Mouse (Mus musculus): ENCODE data around the gene Duxf3. TPM values are rescaled to one million over a fixed set of nuclear protein-coding genes. Genes with fewer than 3 reads are reported as not detected.

Gene Duxf3
- polyA plus RNA-seq, 1 experiment, result not detected

- H3K4me3 ChIP-seq (replicated peaks), result no peak overlapping the region
- no peaks in the 10 kb centered on the region for H3K4me1 ChIP-seq (ENCODE audit: control insufficient read depth)
- H3K27me3 ChIP-seq (ENCODE audit: control insufficient read depth), result no peaks in the 10 kb centered on the region
- TF ChIP-seq TAL1 (IDR thresholded peaks at IDR 0.05; ENCODE audit: low read length), result no peak
- TF ChIP-seq GATA1 (IDR thresholded peaks at IDR 0.05; ENCODE audit: low read length), result no peak; the same call in 1 of the 2 replicates
- H3K9me3 ChIP-seq (ENCODE audit: control insufficient read depth, low read length), result peaks cover 6% of the 10 kb centered on the region
- no peaks in the 10 kb centered on the region for H3K36me3 ChIP-seq (ENCODE audit: control insufficient read depth)
These were observed 25.7 kb downstream of the Duxf3 start for GRCm38 (mm10) chr10:58206639-58207404.

- TF ChIP-seq TAL1 (IDR thresholded peaks at IDR 0.05; ENCODE audit: low read length) (no peak), GATA1 (IDR thresholded peaks at IDR 0.05; ENCODE audit: low read length) (no peak)
- Histone ChIP-seq H3K36me3 (ENCODE audit: control insufficient read depth) (no peaks in the 10 kb centered on the region), H3K4me1 (ENCODE audit: control insufficient read depth) (no peaks in the 10 kb centered on the region), H3K9me3 (ENCODE audit: control insufficient read depth, low read length) (peaks cover 6% of the 10 kb centered on the region), H3K4me3 (replicated peaks) (no peak overlapping the region), H3K27me3 (ENCODE audit: control insufficient read depth) (no peaks in the 10 kb centered on the region)
These were observed 26.5 kb downstream of the Duxf3 start for GRCm38 (mm10) chr10:58205986-58206385.

Other genes with a start within 250 kb of the Duxf3 start
- gene AW822073, start 7.7 kb downstream of the Duxf3 start, polyA plus RNA-seq (2012), result 0.06 TPM in 1 of 2 replicates, not detected in the other
- gene Gm4981, start 4.0 kb upstream of the Duxf3 start, polyA plus RNA-seq (2012), result not detected in 2 replicates
- 0.08 and 0.17 TPM in 2 replicates for gene Gcc2, start 22.8 kb upstream of the Duxf3 start, polyA plus RNA-seq (2012)
- gene Lims1, start 90.8 kb upstream of the Duxf3 start, polyA plus RNA-seq (2012), result 0.20 and 0.43 TPM in 2 replicates
- gene Ranbp2, start 214.2 kb upstream of the Duxf3 start, polyA plus RNA-seq (2012), result 0.23 and 0.29 TPM in 2 replicates

All from erythroblast, embryonic 14.5 days (primary cell).